Mouse (Mus musculus): Measurements from ENCODE around the gene Trabd2b.

The Trabd2b gene

DNA sequence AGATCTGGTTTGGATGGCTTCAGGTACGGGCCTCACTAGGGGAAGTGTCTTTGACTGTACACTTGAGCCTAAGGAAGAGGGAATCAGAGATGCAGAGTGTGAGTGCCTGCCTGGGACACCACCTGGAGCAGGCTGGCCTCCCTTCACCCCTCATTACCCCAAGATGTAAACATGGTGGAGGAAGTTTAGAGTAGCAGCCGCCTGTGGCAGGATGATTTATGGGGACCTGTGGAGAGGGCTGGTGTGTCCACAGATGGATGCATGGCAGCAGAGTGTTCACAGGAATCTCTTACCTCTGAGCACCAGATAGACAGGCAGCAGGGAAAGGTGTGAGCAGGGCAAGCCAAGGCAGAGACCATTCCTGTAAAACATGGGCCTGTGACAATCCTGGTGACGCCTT is 199.1 kb downstream of the Trabd2b start:
- DNase-seq (ENCODE audit: low spot score): no peak

DNA sequence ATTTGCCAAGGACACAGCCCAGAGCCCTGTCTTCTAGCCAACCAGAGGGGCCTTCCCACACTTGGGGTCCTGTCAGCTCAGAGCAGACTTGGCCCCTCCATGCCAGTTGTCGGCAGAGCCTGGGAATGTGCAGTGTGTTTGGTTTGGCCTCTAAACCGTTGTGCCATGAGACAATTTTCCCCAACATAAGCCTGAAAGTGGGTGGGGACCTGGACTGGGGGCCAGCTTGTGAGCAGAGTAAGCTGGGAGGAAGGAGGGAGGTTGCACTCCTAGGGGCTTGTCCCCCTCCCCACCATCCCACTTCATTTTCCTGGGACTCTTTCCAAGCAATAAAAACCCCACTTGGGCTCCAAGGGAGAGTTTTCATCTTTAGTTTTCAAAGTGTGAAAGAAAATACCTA is 201.3 kb downstream of the Trabd2b start:
- no peak for DNase-seq (ENCODE audit: low spot score)

DNA sequence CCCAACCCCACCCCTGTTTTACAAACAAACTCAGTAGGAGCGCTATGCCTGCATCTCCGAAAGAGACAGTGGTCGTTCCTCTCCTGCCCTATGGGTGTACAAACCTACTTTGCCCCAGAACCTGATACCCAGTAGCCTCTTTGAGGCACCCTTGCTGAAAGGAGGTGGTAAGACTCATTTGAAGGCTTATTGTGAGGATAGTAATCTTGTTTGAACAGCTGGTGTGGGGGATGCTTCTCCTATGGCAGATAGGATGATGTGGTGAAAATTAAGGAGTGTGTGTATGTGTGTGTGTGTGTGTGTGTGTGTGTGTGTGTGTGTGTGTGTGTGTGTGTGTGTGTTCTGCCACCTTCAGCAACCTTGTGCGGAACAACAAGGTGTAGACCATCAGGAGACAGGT is 202.8 kb downstream of the Trabd2b start:
- no peak for DNase-seq (ENCODE audit: low spot score)

DNA sequence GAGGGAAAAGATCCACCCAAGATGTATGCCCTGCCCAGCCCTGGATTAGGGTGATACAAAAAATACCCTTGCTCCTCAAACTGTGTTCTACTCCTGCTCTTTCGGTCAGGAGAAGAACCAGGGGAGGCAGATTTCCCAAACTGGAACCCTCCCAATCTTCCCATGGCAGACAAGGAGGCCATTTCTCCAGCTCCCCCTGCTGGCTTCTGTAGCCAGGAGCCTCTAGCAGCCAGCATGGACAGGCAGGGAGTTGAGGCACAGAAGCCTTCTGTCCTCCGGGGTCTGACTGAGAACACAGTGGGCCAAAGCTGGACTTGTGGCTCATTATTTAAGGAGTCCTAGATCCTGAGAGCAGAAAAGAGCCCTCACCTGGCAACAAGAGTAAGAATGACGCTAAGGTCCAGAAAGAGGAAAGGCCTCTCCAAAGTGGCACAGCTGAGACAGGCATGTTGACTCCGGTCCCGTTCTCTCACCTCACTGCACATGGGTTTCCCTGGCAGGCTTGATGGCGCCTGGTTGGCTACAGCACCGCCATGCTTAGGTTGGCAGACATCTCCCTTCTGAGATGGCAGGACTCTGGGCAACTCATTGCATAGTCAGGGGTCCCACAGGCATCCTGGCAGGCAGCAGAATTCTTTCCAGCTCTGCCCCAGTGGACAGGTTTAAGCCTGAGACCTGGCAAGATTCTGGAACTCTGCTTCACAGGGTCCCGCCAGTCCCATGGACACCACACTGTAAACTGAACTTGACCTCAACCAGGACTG is 204.8 kb downstream of the Trabd2b start:
- no peak for DNase-seq (ENCODE audit: low spot score)

DNA sequence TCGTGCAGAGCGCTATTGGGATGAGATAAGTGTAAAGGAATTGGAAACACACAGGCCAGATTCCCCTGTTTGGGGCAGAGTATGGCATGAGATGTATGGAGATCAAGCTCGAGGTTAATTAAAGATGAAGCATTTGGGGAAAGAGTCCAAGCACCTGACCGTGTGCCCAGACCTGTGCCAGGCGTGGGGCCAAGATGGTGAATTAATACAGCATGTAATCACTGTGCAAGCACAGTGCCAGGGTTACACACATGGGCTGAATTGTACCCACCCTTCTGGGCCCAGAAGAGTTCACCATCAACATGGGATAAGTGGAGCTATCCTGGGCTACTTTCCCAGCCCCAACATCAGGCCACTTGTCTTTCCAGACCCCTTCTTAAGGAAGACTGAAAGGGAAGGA is 205.5 kb downstream of the Trabd2b start:
- DNase-seq (ENCODE audit: low spot score): no peak

DNA sequence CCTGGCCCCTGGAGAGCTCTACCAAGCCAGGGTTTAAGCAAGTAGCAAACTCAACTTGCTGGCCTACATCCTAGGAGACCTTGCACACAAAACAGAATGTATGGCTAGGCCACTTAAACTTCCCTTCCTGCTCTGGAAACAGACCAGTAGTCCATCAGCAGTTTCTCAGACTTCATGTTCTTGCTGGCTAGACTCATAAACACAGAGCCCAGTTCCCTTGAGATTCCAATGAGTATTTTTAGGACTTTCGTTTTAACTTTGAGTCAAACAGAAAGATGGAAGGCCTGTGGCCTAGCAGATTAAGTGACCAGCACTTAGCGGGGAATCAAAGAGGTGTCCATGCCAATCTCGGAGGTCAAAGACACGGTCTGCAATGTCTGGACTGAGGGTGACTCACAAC is 206.3 kb downstream of the Trabd2b start:
- no peak for DNase-seq (ENCODE audit: low spot score)

DNA sequence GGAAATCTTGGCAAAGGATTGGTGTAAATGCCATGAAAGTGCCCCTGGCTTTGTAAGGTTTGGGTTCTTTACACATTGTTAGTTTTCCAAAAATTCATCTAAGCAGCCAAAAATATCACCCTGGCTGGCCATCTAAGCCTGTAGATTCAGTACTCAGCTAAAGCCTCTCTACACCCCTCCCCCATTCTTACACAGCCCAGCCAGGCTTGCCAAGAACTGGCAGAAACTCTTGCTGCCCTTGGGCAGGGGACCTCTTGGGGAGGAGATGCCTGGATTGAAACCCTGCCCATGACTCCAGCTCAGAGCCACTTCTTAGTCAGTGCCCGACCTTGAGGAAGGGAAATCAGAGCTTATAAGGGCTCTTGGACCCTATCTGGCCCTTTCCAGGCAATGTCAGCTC is 207.6 kb downstream of the Trabd2b start:
- DNase-seq (ENCODE audit: low spot score): no peak

DNA sequence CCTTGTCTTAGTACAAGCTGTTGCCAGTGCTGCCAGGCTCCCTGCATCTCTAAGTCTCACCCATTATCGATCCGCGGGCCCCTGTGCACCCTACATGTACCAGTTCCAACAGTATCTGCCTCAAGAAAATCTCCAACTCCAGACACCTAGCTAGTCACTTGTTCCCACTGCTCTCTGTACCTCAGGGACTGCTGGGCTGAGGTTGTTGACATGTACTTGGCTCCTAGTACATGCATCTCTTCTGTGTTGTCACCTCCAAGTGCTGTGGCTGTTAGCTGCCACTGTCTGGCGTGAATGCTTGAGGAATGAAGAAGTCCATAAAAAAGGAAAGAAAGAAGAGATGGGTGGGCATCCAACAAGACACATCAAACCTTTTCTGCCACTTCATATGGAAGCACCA is 209.2 kb downstream of the Trabd2b start:
- DNase-seq (ENCODE audit: low spot score): no peak

DNA sequence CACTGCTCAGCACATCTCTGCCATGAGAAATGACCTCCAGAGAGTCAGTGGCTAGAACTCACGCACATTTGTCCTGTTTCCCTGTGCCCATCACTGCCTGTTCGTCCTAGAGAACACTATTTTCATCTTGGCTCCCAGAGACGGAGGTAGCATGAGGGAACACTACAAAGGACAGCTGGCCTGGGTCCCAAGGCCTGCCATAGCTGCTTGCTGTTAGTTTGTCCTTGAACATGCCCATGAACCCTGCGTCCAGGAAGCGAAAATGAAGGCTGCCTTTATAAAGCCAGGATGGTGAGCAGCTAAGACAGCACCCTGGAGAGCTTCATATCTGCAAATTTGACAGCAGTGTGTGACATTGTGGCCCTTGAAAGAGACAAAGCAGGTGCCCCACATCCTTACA is 216.4 kb downstream of the Trabd2b start:
- no peak for DNase-seq (ENCODE audit: low spot score)

DNA sequence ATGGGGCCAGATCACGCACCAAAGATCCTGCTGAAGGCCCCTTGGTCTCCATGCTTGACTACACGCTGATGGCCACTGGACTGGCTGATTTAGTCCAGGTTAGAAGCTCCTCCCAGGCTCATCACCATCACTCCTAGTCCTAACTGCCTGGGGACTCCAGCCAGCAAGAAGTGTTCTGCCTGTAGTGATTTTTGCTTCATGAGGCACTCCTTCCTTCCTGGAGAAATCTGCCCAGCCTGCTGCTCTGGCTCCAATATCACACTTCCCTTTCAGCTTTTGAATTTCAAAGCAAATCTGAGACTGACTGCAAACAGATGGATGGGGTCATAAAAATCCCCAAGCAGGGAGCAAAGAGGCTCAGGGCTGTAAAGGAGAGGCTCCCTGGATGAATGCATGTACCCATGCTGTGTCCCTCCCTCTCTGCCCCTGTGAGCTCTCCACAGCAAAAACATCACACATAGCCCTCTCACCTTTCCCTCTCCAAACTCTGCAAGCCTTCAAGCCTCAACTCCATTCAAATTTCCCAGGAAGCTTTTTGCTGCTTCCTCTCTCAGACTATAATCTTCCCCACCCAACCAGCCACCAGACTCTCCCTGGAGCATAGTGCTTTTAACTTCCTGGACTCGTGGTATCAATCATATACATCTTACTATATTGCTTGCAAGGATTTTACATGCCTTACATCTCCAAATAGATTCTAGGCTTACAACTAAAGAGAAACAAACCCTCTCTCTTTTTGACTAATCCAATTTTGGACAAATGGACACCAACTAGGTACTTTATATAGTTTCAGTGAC is 217.8 kb downstream of the Trabd2b start:
- DNase-seq (ENCODE audit: low spot score): no peak

DNA sequence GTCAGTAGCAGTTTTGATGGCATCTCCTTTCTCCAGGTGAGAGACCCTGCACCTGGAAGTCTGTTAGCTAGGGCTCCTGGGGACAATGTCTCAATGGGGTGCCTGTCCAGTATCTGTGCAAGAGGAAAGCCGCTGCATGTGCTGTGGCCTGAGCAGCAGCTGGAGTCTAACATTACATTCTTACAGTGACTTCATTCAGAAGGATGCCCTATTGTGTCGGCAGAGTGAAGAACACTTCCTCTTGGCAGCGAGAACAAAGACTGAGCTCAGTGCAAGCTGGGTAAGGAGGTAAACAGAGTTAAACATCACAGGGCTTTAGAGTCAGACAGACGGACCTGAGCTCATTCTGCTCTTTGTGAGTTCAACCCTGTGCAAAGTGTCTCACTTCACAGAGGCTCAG is 218.8 kb downstream of the Trabd2b start:
- DNase-seq (ENCODE audit: low spot score): no peak

DNA sequence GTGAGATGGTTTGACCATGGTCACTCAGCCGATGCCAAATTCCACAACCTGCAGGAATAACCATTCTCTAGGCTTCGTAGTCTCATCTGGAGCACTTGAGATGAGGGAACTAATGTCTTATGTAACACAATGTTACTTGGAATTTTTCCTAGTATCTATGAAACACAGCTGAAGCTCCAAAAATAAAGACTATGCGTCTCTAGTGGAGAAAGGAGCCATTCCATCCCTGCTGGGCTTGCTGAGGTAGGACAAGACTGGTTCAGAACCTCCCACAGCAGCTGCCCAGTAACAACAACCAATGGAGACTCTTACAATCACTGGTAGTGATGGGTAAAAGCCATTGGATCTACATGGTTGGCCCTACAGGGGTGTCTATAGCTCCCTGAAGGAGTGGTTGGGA is 219.4 kb downstream of the Trabd2b start:
- no peak for DNase-seq (ENCODE audit: low spot score)

DNA sequence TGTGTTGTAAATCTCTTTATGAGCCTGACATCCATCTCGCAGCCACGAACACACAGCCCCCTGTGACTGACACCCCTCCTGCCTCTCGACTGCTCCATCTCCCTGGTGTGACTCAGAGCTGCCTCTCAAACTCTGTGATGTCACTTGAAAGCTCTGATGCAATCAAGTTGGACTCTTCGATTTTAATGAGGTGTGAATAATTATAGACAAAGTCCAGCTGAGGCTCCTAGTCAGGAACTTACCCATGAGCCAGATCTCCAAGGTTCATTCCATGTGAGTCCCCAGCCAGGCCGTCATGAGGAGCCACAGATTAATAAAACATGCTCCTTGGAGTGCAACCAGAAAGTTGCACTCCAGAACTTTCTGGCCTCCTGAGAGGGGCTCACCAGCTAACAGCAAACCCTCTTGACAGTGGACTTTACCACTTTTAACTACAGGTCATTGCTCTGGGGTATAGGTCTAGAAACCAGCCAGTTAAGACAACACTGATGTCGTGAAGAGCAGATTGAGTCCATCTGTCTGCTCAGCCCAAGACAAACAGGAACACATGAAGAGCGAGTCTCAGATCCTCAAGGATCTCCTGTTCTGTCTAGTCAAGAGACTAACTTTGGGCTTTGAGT is 221.3 kb downstream of the Trabd2b start:
- no peak for DNase-seq (ENCODE audit: low spot score)

DNA sequence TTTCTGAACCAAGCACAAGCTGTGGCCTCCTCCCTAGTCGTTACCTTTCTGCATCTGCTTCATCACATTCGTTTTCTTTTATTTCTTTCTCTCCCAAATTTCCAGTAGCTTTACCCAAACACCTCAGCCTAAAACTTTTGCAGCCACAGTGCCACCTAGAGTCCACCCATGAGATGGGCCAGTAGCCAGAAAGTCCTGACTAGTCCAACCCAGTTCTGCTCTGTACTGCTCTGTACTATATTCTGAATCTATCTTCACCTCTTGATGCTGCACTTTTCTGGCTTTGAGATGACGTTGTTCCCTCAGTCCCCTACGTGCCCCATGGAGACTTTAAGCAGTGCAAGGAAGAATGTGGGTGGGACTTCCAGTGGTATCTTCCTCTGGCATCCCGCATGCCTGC is 229.4 kb downstream of the Trabd2b start:
- no peak for DNase-seq (ENCODE audit: low spot score)

DNA sequence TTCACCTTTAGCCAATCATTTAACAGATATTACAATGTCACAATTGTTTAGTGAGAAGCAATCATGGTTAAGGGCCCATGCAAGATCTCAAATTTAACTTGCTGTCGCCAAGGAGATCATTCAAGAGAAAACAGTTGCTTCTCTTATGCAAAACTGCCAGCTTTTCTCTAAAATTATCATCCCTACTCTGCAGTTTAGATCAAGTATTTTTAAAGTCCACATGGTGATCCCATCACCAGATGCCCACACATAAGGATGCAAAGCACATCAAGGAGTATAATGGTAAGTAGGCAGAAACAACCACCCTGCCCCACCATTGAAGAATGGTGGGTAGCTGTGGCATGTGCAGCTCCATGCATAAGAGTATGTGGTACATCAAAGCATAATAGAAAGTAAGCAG is 229.8 kb downstream of the Trabd2b start:
- no peak for DNase-seq (ENCODE audit: low spot score)

DNA sequence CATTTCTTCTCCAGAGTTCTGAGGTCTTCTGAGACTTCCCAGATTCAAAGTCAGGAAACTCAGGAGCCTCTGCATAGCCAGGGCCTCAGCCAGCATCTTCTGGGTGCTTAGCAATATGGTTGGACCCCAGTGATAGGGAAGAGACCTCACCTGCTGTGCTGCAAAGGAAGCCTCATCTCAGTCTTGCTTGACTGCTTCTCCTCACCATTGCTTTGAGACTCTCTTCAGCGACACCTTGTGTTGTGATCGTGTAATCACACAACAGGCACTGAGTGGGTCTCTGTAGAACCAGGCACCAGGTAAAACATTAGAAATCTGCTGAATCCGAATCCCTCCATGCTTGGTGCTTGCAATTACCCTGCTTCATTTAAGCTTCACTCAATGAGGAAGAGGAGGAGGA is 230.6 kb downstream of the Trabd2b start:
- DNase-seq (ENCODE audit: low spot score): no peak

DNA sequence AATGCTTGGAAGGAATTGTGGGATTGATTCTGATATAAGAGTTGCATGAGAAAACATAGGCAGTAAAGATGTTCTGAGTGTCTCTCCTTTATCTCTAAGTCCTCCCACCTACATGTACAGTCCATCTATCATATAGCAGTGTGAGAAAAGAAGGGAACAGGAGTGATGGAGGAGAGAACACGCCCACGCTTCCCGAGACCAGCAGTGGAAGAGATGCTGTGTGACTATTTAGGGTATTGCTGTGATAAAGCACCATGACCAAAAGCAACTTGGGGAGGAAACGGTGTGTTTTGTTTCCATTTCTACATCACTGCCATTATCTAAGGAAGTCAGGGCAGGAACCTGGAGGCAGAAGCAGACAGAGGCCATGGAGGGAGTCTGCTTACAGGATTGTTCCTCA is 235.9 kb downstream of the Trabd2b start:
- DNase-seq (ENCODE audit: low spot score): no peak

DNA sequence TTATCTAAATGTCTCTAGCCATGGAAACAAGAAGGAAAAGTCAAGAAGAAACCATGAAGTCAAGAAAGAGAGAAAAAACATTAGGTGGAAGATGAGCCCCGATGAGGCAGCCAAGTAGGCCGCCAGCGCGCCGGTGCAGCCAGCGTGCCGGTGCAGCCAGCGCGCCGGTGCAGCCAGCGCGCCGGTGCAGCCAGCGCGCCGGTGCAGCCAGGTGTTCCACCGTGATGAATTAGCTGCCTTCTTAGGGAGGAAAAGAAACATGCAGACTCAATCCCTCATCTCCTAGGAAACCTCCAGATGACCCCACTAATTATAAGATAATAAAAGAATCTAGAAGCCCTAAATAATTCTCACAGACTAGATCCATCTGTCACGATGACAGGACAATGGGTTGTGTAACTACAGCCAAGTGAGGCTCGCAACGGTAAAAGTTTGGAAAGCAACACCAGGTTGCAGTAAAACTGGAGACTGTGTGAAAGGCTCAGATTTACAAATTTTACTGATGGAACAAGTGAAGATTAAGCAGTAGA is 237.2 kb downstream of the Trabd2b start:
- DNase-seq (ENCODE audit: low spot score): no peak

DNA sequence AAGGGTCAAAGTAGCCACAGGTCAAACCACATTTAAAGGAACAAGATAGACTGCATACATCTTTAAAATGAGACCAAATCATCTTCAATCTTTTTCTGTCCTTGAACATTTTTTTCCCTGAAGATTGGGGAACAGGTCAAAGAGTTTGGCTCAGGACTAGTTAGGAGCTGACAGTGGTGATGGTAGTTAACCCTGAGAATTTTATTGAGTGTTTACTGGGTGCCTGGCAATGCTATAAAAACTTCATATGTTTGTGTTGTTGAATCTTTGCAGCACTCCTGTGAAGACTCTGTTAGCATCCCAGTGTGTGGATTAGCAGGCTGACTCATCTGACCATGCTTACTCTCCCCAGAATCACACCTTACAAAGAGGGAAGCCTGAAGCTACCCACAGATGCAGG is 238.8 kb downstream of the Trabd2b start:
- no peak for DNase-seq (ENCODE audit: low spot score)

DNA sequence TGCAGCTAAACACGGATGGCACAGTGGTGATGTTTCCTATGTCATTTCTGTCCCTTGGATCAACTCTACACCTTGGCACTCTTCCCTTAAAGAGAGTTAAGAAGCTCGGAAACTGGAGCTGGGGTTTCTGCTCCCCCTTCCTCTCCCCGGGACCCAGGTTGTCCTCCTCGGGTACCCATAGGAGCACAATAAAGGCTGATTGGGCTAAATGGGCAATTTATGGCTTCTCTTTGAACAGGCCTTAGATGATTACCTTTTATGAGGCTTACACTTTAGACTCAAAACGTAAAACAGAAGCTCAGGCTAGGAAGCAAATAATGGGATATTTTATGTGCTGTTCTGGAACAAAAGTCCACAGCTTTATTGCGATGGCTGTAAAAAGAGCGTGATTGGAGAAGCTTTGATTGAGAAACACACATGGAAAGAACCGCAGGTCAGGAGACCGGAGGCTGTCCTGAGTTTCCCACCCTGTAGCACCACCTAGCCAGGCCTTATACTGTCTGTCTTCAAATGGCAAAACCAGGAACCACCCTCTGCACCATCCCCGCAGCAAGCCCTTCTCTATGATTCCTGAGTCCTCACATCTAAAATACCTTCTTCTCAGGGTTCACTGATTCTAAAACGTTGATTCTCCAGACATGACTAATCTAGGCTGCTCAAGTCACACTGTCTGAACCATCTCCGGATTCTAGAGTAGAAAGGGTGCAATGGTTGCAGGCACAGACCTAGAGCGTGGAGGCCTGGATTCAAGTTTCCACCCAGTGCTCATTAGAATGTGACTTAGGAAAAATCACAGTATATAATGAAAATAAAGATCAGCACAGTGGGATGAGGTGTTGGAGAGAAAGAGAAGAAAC is 240.5 kb downstream of the Trabd2b start:
- DNase-seq (ENCODE audit: low spot score): no peak

DNA sequence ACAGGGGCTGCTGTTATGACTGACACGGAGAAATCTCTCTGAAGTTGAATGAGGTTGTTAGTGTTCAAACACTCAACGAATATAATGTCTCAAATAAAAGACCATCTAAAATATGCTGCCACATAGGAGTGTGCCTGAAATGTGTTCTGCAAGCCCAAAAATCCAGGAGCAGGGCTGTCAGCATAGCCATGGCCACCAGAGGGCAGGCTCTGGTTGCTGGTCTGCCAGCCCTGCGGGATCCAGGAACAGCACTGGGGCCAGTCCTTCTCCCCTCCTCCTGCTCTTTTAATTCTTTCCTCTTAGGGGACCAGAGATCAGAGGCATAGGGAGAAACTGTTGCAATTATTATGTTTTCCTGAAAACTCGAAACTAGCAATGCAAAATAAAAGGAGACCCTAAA is 241.2 kb downstream of the Trabd2b start:
- peak; percentile 32 for DNase-seq (ENCODE audit: low spot score)

DNA sequence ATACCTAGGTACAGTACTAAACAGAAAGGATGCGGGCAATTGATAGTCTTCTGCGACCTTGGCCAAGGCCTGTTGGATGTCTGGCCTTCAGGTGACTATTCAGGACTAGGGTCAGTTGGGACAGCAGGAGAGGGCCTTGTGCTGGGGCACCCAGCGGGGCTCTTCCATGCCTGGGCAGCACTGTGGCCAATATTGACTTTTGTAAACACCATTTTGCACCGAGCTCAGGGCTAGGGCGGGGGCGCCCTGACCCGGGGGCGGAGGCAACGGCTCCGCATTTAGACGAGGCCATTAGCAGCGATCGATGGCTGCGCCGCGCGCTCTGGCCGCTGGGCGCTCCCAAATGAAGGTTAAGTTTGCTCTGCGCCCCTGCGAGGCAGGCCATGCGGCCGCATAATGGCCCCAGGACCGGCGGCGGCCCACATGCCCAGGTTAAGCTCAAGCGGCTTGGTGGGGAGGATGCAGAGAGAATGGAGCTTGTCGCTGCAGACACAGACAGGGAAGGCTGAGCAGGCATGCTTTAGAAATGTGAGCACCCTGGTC is 242.1 kb downstream of the Trabd2b start:
- no peak for DNase-seq (ENCODE audit: low spot score)
